8 mouse cellular contexts compared by ENCODE assay signal in the genomic region with DNA sequence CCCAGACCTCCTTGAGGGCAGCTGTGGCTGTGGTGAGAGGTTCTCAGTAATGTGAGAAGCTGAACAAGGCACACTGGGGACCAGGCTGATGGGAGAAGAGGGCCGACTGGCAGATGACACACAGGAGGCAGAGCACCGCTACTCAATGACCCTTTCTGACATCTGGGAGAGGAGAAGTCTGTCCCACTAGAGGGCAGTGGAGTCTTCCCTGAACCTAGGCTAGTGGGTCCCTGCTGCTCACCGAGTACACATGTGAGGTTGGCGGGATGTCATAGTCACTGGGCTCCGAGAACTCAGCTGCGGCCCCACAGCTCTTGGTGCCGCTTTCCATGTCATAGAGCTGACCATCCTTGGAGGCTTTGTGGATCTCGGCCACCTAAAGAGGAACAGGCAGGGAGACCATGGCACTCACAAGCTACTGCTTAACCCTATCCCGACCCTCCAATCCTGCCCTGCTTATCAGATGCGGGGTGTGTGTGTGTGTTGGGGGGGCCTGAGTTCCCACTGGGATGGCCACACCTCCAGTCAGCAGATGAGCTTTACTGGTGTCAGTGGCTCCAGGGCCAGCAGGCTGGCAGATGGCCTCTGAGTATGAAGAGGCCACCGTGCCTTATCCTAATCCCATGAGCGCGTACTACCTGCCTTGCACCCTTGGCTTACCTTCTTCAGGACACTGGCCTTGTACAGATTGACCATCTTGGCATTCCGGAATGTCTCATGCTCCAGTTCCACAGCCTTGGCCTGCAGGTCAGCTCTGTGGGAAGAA. TPM values are rescaled to one million over a fixed set of nuclear protein-coding genes. Genes with fewer than 3 reads are reported as not detected.
DNase-seq lines count a peak whose midpoint lies in the region; ATAC-seq and TF ChIP-seq lines count a peak whose summit lies in the region.

No protein-coding gene starts in this region.

- TF ChIP-seq EP300 in heart, postnatal 0 days (IDR thresholded peaks at IDR 0.05; ENCODE audit: low read depth) = no peak

- peak; percentile 78 for TF ChIP-seq CTCF in heart, postnatal 0 days (IDR thresholded peaks at IDR 0.05; ENCODE audit: low read depth)

- DNase-seq in heart, postnatal 0 days (ENCODE audit: low spot score) = peak; percentile 75
- DNase-seq in heart, postnatal 25 days (ENCODE audit: low spot score) = no peak
- DNase-seq in A20 (ENCODE audit: low read depth, low spot score) = peak; percentile 26
- DNase-seq in cerebellum, adult 8-10 months = peak; percentile 13
- DNase-seq in kidney, postnatal 36 days = peak; percentile 49 to 57
- DNase-seq in frontal cortex, adult 2 months (ENCODE audit: extremely low spot score in 1 of 2, low spot score in 1 of 2) = no peak
- DNase-seq in left cerebral cortex, adult 11 months (ENCODE audit: low spot score) = no peak
- no peak for DNase-seq in layer of hippocampus, adult 9-11 months

- 52% methylated on average over 14 of the region's 14 CpGs for WGBS in heart, postnatal 0 days

- H3K4me2 ChIP-seq in heart, postnatal 0 days (ENCODE audit: low read depth, low read length) = no peak overlapping the region

- H3K27ac ChIP-seq in heart, postnatal 0 days (ENCODE audit: low read depth) = no peak overlapping the region

- ATAC-seq in heart, postnatal 0 days (ENCODE audit: insufficient read depth, low read depth) = peak; percentile 62

- intact Hi-C loops in heart, postnatal 25 days (cut with DNase I) = no loop called here

- H3K36me3 ChIP-seq in heart, postnatal 0 days (replicated peaks; ENCODE audit: control insufficient read depth, insufficient read depth, low read length) = peaks cover 23% of the 10 kb centered on the region

- 0 out of 2 replicates have a peak, but pooled peaks cover 4% of the 10 kb centered on the region for H3K4me1 ChIP-seq in heart, postnatal 0 days (ENCODE audit: control insufficient read depth, insufficient read depth)

- no peak overlapping the region for H3K9ac ChIP-seq in heart, postnatal 0 days (replicated peaks; ENCODE audit: low read depth, low read length)

- H3K9me3 ChIP-seq in heart, postnatal 0 days (replicated peaks; ENCODE audit: control insufficient read depth, low read length) = no peaks in the 10 kb centered on the region

- H3K4me3 ChIP-seq in heart, postnatal 0 days (ENCODE audit: low read depth, low read length) = no peak overlapping the region

- H3K27me3 ChIP-seq in heart, postnatal 0 days (ENCODE audit: control insufficient read depth, insufficient read depth, low read length) = no peaks in the 10 kb centered on the region

RNA-seq across cellular contexts. Expression of gene Smim5, which starts 4.8 kb away (rescaled TPM):
- total RNA-seq in heart, postnatal 0 days (2014; rRNA removed; ENCODE audit: low replicate concordance) = 57.5 and 83.0 TPM in 2 replicates
- 79.3 and 93.3 TPM in 2 replicates for polyA plus RNA-seq in heart, postnatal 0 days (2015; fragmentation: Nextera tagmentation; extraction: Ambion mirVana)
- 10 to 100 TPM; 19.7 to 20.2 TPM for total RNA-seq in heart, postnatal 25 days (2021)
- polyA plus RNA-seq in frontal cortex, adult 2 months (2012; rRNA removed) = 0.64 TPM in 1 of 2 replicates, not detected in the other

RNA-seq across cellular contexts. Expression of gene Smim6, which starts 16.9 kb away (rescaled TPM):
- total RNA-seq in heart, postnatal 0 days (2014; rRNA removed; ENCODE audit: low replicate concordance) = not detected in 2 replicates
- polyA plus RNA-seq in heart, postnatal 0 days (2015; fragmentation: Nextera tagmentation; extraction: Ambion mirVana) = 0.98 and 1.6 TPM in 2 replicates
- total RNA-seq in heart, postnatal 25 days (2021) = under 1 TPM in 1 of 2 experiments, not detected in 1; 0.26 TPM
- not detected in 2 replicates for polyA plus RNA-seq in frontal cortex, adult 2 months (2012; rRNA removed)

RNA-seq across cellular contexts. Expression of gene Myo15b, which starts 36.7 kb away (rescaled TPM):
- total RNA-seq in heart, postnatal 0 days (2014; rRNA removed; ENCODE audit: low replicate concordance) = not detected in 2 replicates
- polyA plus RNA-seq in heart, postnatal 0 days (2015; fragmentation: Nextera tagmentation; extraction: Ambion mirVana) = 0.04 and 0.11 TPM in 2 replicates
- total RNA-seq in heart, postnatal 25 days (2021) = under 1 TPM in 1 of 2 experiments, not detected in 1; 0.08 TPM
- 0.55 and 1.1 TPM in 2 replicates for polyA plus RNA-seq in frontal cortex, adult 2 months (2012; rRNA removed)

RNA-seq across cellular contexts. Expression of gene Sap30bp, which starts 38.1 kb away (rescaled TPM):
- total RNA-seq in heart, postnatal 0 days (2014; rRNA removed; ENCODE audit: low replicate concordance) = 11.7 and 17.9 TPM in 2 replicates
- 19.0 and 19.6 TPM in 2 replicates for polyA plus RNA-seq in heart, postnatal 0 days (2015; fragmentation: Nextera tagmentation; extraction: Ambion mirVana)
- total RNA-seq in heart, postnatal 25 days (2021) = 10 to 100 TPM; 14.1 to 17.4 TPM
- polyA plus RNA-seq in frontal cortex, adult 2 months (2012; rRNA removed) = 71.9 and 89.0 TPM in 2 replicates

RNA-seq across cellular contexts. Expression of gene Recql5, which starts 38.3 kb away (rescaled TPM):
- total RNA-seq in heart, postnatal 0 days (2014; rRNA removed; ENCODE audit: low replicate concordance) = 5.4 and 5.8 TPM in 2 replicates
- polyA plus RNA-seq in heart, postnatal 0 days (2015; fragmentation: Nextera tagmentation; extraction: Ambion mirVana) = 6.2 and 6.3 TPM in 2 replicates
- total RNA-seq in heart, postnatal 25 days (2021) = 1 to 10 TPM; 7.3 to 8.8 TPM
- 28.4 and 31.7 TPM in 2 replicates for polyA plus RNA-seq in frontal cortex, adult 2 months (2012; rRNA removed)

Comparison
In these comparisons a context has a peak if more than half of its experiments do, and no peak if none do; other contexts are left out.
1. DNase-seq: peak in heart, postnatal 0 days (single experiment), A20 (single experiment), cerebellum, adult 8-10 months (single experiment) and kidney, postnatal 36 days (2 of 2); none in heart, postnatal 25 days (single experiment), frontal cortex, adult 2 months (0 of 2), left cerebral cortex, adult 11 months (single experiment) and layer of hippocampus, adult 9-11 months (single experiment).